Mouse (Mus musculus): Measurements from ENCODE around the gene Ptcd3.

DNA sequence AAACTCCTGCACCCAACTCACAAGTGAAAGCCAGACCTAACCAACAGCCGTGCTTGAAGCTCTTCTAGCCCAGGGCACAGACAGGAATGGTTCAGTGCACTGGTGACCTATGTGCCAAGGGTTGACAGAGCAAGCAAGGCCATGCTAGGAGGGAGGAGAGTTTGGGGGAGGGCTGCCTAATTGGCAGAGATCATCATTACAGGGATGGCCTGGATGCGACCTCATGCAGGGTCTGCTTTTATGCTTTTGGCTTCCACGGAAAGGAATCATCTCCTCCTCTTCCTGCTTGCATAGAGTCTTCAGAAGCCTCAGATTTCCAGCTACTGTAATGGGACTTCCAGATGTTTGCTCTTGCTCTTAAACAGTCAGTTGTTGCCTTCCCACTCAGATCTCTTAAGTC, 41.2 kb upstream of the Ptcd3 start:
- no peak for TF ChIP-seq POLR2A (IDR thresholded peaks at IDR 0.05; ENCODE audit: low read depth, low read length)
- no peak for TF ChIP-seq CTCF (IDR thresholded peaks at IDR 0.05; ENCODE audit: extremely low read depth, insufficient read length, insufficient replicate concordance, low read depth, low read length)

All from small intestine, adult 2 months (tissue).